Mouse (Mus musculus) olfactory bulb, adult 2 months (tissue): Measurements from ENCODE around the gene Tnfrsf1b.

Experiments used
- CTCF ChIP-seq: fragments of 200-500 bp; IDR thresholded peaks from 2 replicates; pipeline ENCODE4 v1.5.1; 2012; ENCODE audit warnings: low read depth, mild to moderate bottlenecking, low read length, moderate library complexity; ENCODE audit not compliant: insufficient read depth
- POLR2A ChIP-seq: fragments of 200-500 bp; IDR thresholded peaks from 2 replicates; pipeline ENCODE4 v1.6.1; 2012; ENCODE audit warnings: mild to moderate bottlenecking, low read depth, low read length, moderate library complexity; ENCODE audit not compliant: insufficient read depth

GRCm38 (mm10) chr4:145267631-145268110, 21.0 kb upstream of the Tnfrsf1b start:
- TF ChIP-seq POLR2A (no peak), CTCF (no peak)
